Mouse (Mus musculus): ENCODE results near the gene Car5b. TPM values are rescaled to one million over a fixed set of nuclear protein-coding genes. Genes with fewer than 3 reads are reported as not detected.

Gene Car5b
- polyA plus RNA-seq, 1 experiment: 4.5 TPM

DNA sequence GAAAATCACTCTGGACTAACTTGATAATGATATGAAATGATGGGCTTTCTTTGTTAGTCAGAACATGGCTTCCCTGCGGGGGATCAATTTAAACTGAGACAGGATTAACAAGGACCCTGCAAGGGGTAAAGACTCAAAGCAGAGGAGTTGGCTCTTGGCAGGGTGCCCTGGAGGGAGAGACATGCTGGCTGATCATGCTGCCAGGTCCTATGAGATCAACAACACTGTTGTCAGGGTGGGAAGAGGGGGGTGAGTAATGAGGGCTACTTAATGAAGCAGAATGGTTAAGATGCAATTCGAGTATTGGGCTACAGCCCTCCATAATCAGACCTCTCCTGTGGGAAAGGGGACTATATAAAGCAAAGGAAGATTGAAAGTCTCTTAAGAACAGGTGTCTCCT is 11.1 kb upstream of the Car5b start:
- no peaks in the 10 kb centered on the region for H3K4me1 ChIP-seq (ENCODE audit: control insufficient read depth, insufficient read depth, low read length)
- TF ChIP-seq CTCF (IDR thresholded peaks at IDR 0.05; ENCODE audit: insufficient read depth, low read length): no peak
- TF ChIP-seq POLR2A (IDR thresholded peaks at IDR 0.05; ENCODE audit: borderline replicate concordance, extremely low read depth, low read depth, low read length): no peak
- no peak overlapping the region for H3K4me3 ChIP-seq (replicated peaks; ENCODE audit: extremely low read depth, low read depth, low read length)
- DNase-seq: no peak
- 55% methylated on average over 2 of the region's 2 CpGs for WGBS

DNA sequence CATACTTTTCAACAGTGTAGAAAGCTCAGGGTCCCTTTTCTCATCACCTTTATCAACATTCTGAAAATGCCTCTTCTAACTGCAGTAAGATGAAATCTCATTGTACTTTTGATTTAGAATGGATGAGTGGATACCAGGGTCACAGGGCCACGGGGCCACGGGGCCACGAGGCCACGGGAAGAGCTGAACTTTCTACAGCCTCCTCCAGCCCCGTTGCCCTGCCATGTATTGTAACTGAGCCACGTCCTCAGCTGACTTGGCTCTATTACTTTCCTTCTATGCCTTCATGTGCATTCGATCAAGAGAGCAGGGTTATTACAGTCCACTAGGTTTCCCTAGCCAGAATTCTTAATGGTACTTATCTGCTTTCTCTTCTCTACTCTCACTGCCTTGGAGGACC is 8.1 kb upstream of the Car5b start:
- TF ChIP-seq CTCF (IDR thresholded peaks at IDR 0.05; ENCODE audit: insufficient read depth, low read length) (no peak), POLR2A (IDR thresholded peaks at IDR 0.05; ENCODE audit: borderline replicate concordance, extremely low read depth, low read depth, low read length) (no peak)
- WGBS: 81% methylated on average over 7 of the region's 7 CpGs
- DNase-seq: no peak
- Histone ChIP-seq H3K4me1 (ENCODE audit: control insufficient read depth, insufficient read depth, low read length) (no peaks in the 10 kb centered on the region), H3K4me3 (replicated peaks; ENCODE audit: extremely low read depth, low read depth, low read length) (no peak overlapping the region)

DNA sequence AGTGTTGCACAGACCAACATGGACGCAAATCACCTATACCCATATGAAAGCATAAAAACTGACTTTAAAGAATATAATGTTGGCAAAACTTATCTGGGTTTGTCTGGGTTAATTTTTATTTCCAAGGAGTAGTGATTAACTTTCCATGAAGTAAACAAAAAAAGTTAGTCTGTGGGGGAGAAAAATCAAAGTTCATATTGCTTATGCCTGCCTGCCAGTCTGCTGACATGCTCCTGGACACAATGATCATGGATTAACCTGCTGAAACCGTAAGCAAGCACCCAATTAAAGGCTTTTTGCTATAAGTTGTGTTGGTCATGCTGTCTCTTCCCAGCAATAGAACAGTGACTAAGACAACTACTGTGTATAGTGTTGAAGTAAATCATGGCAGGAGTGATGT is 7.6 kb upstream of the Car5b start:
- WGBS: 83% methylated on average over 2 of the region's 2 CpGs
- no peak overlapping the region for H3K4me3 ChIP-seq (replicated peaks; ENCODE audit: extremely low read depth, low read depth, low read length)
- no peak for DNase-seq
- no peak for TF ChIP-seq POLR2A (IDR thresholded peaks at IDR 0.05; ENCODE audit: borderline replicate concordance, extremely low read depth, low read depth, low read length)
- no peak for TF ChIP-seq CTCF (IDR thresholded peaks at IDR 0.05; ENCODE audit: insufficient read depth, low read length)
- no peaks in the 10 kb centered on the region for H3K4me1 ChIP-seq (ENCODE audit: control insufficient read depth, insufficient read depth, low read length)

DNA sequence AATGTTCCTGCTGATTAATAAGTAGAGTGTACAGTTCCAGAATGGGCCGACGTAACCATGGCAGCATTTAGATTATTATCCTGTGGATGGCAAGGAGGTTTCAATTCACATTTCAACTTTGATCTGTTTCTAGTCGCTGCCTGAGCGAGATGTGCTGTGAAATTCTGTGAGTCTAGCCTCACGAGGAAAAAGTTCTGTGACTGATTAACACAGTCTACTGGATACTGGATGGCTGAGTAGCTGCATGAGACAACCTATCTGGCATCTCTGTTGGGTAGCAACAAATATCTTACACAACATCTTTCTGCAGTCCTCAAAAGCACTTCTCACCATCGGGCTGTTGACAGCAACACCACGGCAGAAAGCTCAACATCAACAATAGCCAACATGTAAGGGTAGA is 4.7 kb upstream of the Car5b start:
- TF ChIP-seq CTCF (IDR thresholded peaks at IDR 0.05; ENCODE audit: insufficient read depth, low read length) (no peak), POLR2A (IDR thresholded peaks at IDR 0.05; ENCODE audit: borderline replicate concordance, extremely low read depth, low read depth, low read length) (no peak)
- no peak for DNase-seq
- H3K4me1 ChIP-seq (ENCODE audit: control insufficient read depth, insufficient read depth, low read length): no peaks in the 10 kb centered on the region
- no peak overlapping the region for H3K4me3 ChIP-seq (replicated peaks; ENCODE audit: extremely low read depth, low read depth, low read length)
- 79% methylated on average over 7 of the region's 7 CpGs for WGBS

DNA sequence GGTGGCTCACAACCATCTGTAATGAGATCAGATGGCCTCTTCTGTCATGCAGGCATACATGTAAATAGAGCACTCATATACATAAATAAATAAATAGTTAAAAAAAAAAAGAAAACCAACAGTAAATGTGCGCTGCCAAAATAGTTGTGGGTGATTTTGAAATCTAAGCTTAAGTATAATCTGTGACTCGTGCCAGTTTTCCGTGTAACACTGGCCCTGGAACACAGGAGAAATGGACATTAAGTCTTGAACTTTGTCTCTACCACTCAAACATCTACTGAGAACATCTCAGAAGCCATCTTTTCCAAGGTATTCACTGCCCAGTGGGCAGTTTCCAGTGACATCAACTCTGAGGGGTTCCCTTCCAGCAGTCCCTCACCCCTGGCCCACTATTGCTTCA is 12.2 kb downstream of the Car5b start:
- H3K4me1 ChIP-seq (ENCODE audit: control insufficient read depth, insufficient read depth, low read length): no peaks in the 10 kb centered on the region
- TF ChIP-seq CTCF (IDR thresholded peaks at IDR 0.05; ENCODE audit: insufficient read depth, low read length) (no peak), POLR2A (IDR thresholded peaks at IDR 0.05; ENCODE audit: borderline replicate concordance, extremely low read depth, low read depth, low read length) (no peak)
- DNase-seq: no peak
- no peak overlapping the region for H3K4me3 ChIP-seq (replicated peaks; ENCODE audit: extremely low read depth, low read depth, low read length)
- 77% methylated on average over 3 of the region's 3 CpGs for WGBS

DNA sequence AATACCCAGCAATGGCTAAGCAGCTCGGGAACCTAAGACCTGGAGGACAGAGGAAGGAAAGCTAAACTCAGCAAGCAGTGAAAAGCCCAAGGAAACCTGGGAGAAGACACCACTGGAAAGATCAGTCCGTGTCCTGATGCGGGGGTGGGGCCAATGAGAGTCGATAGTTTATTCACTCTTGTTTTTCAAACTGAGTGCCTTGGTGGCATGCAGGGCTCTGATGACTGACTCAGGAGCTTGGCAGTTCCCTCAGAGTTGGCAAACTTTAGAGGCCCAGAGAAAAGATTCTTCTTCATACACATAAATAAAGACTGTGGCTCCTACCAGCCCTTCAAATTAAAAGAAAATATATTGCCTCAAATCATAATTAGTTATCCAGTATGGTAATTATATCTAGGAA is 12.8 kb downstream of the Car5b start:
- TF ChIP-seq POLR2A (IDR thresholded peaks at IDR 0.05; ENCODE audit: borderline replicate concordance, extremely low read depth, low read depth, low read length): no peak
- no peak for TF ChIP-seq CTCF (IDR thresholded peaks at IDR 0.05; ENCODE audit: insufficient read depth, low read length)
- WGBS: 70% methylated on average over 4 of the region's 4 CpGs
- Histone ChIP-seq H3K4me3 (replicated peaks; ENCODE audit: extremely low read depth, low read depth, low read length) (no peak overlapping the region), H3K4me1 (ENCODE audit: control insufficient read depth, insufficient read depth, low read length) (no peaks in the 10 kb centered on the region)
- DNase-seq: no peak

DNA sequence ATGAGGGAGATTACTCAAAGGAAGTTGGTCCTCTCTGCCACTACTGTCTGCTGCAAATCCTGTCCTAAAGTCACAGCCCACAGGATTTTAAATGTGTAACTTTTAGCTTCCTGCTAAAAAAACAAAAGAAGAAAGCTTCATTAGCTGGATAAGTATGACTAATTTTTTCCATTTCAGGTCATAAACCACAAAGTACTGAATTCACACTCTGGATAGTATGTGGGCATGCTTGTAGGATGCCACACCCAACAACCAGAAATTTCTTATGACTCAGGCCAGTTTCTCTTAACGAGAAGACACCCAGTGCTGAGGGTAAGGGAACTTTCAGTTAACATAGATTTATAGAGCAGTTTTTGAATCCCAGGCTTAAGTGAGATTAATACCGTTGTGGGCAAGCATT is 14.5 kb downstream of the Car5b start:
- TF ChIP-seq CTCF (IDR thresholded peaks at IDR 0.05; ENCODE audit: insufficient read depth, low read length) (no peak), POLR2A (IDR thresholded peaks at IDR 0.05; ENCODE audit: borderline replicate concordance, extremely low read depth, low read depth, low read length) (no peak)
- WGBS: 62% methylated on average over 2 of the region's 2 CpGs
- DNase-seq: no peak
- Histone ChIP-seq H3K4me1 (ENCODE audit: control insufficient read depth, insufficient read depth, low read length) (no peaks in the 10 kb centered on the region), H3K4me3 (replicated peaks; ENCODE audit: extremely low read depth, low read depth, low read length) (no peak overlapping the region)

DNA sequence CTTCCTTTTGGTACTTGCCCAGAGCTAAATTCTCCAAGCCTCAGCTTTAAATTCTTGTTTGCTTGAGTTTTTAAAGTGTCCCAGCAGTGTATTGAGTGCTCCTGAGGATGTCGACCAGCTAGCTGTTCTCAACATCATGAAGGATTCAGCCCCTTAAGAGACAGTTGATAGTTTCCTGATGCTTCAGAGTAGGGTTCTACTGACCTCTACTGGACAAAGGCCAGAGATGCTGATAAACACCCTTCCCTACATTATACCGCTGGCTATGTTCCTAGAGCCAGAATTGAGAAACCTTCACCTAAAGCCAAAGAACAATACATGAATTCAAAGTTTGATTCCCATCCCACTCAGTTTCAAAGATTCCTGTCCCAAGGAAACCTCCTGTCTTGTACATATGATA is 23.0 kb downstream of the Car5b start:
- no peak for DNase-seq
- H3K4me3 ChIP-seq (replicated peaks; ENCODE audit: extremely low read depth, low read depth, low read length): no peak overlapping the region
- no peak for TF ChIP-seq CTCF (IDR thresholded peaks at IDR 0.05; ENCODE audit: insufficient read depth, low read length)
- TF ChIP-seq POLR2A (IDR thresholded peaks at IDR 0.05; ENCODE audit: borderline replicate concordance, extremely low read depth, low read depth, low read length): no peak
- whole genome bisulfite sequencing: 38% methylated on average over 2 of the region's 2 CpGs
- no peaks in the 10 kb centered on the region for H3K4me1 ChIP-seq (ENCODE audit: control insufficient read depth, insufficient read depth, low read length)

DNA sequence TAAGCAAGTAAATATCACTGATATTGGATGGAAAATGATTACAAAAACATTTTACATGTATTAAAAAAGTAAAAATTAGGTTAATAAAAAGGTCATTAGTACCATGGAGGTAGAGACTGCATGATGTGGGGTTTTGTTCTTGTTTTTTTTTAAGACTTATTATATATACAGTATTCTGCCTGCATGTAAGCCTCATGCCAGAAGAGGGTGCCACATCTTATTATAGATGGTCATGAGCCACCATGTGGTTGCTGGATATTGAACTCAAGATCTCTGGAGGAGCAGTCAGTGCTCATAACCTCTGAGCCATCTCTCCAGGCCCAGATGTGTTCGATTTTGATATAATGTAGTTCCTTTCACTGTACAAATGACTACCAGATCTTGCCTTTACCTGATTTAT is 27.9 kb downstream of the Car5b start:
- Histone ChIP-seq H3K4me1 (ENCODE audit: control insufficient read depth, insufficient read depth, low read length) (no peaks in the 10 kb centered on the region), H3K4me3 (replicated peaks; ENCODE audit: extremely low read depth, low read depth, low read length) (no peak overlapping the region)
- 63% methylated on average over 1 of the region's 1 CpGs for WGBS
- DNase-seq: no peak
- no peak for TF ChIP-seq CTCF (IDR thresholded peaks at IDR 0.05; ENCODE audit: insufficient read depth, low read length)
- TF ChIP-seq POLR2A (IDR thresholded peaks at IDR 0.05; ENCODE audit: borderline replicate concordance, extremely low read depth, low read depth, low read length): no peak

DNA sequence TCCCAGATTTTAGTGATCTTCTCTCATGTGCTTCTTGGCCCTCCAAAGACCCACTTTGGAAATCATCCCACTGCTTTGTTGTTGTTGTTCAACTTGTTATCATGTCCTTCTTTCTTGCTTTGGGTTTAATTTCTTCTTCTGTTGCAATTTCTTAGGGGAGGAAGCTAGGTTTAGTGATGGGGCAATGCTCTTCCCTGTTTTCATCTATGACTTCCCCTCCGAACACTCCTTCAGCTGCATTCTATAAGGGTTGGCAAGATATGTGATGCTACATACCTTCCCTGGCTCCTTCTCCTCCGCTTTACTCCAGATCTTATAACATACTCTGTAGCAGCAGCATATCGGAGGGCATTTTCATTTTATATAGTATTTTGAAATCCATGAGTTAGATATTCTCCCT is 31.0 kb downstream of the Car5b start:
- H3K4me3 ChIP-seq (replicated peaks; ENCODE audit: extremely low read depth, low read depth, low read length): no peak overlapping the region
- H3K4me1 ChIP-seq (ENCODE audit: control insufficient read depth, insufficient read depth, low read length): no peaks in the 10 kb centered on the region
- 81% methylated on average over 3 of the region's 3 CpGs for WGBS
- TF ChIP-seq CTCF (IDR thresholded peaks at IDR 0.05; ENCODE audit: insufficient read depth, low read length): no peak
- DNase-seq: no peak

Measured in lung, adult 2 months (tissue).